Mouse (Mus musculus) limb, embryonic 11.5 days (tissue): ENCODE data around the gene Dcakd. TPM values are rescaled to one million over a fixed set of nuclear protein-coding genes. Genes with fewer than 3 reads are reported as not detected.
A peak's percentile ranks its signal among the peaks of the same experiment; 100 is the strongest.

Experiments used
- ATAC-seq: fragments of 200-750 bp; cut with Nextera tagmentation; 2 replicates; pipeline ENCODE4 v1.8.0; 2017; ENCODE audit warnings: low read depth; ENCODE audit not compliant: insufficient number of reproducible peaks, low FRiP score, low TSS enrichment
- DNase-seq: peaks from one replicate; pipeline ENCODE4 v3.0.0-alpha.2; 2015; ENCODE audit warnings: low spot score
- H3K27ac ChIP-seq: fragments of 300-500 bp; sonication (generic); replicated peaks from 2 replicates; pipeline ENCODE4 v1.5.1; 2014; ENCODE audit warnings: low read depth, mild to moderate bottlenecking, low read length
- H3K27me3 ChIP-seq: fragments of 300-500 bp; sonication (generic); 2 replicates; pipeline ENCODE4 v1.6.1; 2014; ENCODE audit warnings: mild to moderate bottlenecking, low read length, mixed read lengths; ENCODE audit not compliant: control insufficient read depth, insufficient read depth
- H3K36me3 ChIP-seq: fragments of 300-500 bp; sonication (generic); 2 replicates; pipeline ENCODE4 v1.6.1; 2014; ENCODE audit warnings: mild to moderate bottlenecking, low read length, moderate library complexity, mixed read lengths; ENCODE audit not compliant: control insufficient read depth, insufficient read depth
- H3K4me1 ChIP-seq: fragments of 300-500 bp; sonication (generic); 2 replicates; pipeline ENCODE4 v1.6.1; 2014; ENCODE audit warnings: low read length, mixed read lengths; ENCODE audit not compliant: control insufficient read depth, insufficient read depth
- H3K4me2 ChIP-seq: fragments of 300-500 bp; sonication (generic); 2 replicates; pipeline ENCODE4 v1.6.1; 2014; ENCODE audit warnings: low read depth, mild to moderate bottlenecking, moderate library complexity; ENCODE audit not compliant: severe bottlenecking
- H3K4me3 ChIP-seq: fragments of 300-500 bp; sonication (generic); 2 replicates; pipeline ENCODE4 v1.5.1; 2014; ENCODE audit warnings: low read depth, low read length
- H3K9ac ChIP-seq: fragments of 300-500 bp; sonication (generic); 2 replicates; pipeline ENCODE4 v1.6.1; 2014; ENCODE audit warnings: mild to moderate bottlenecking, low read length
- H3K9me3 ChIP-seq: fragments of 300-500 bp; sonication (generic); 2 replicates; pipeline ENCODE4 v1.6.1; 2016; ENCODE audit warnings: low read length; ENCODE audit not compliant: control insufficient read depth
- WGBS: fragments of 180-500 bp; shearing (Covaris S2); extraction: QIAGEN DNeasy Blood & Tissue Kit; methylation state at CpG from one replicate; pipeline ENCODE4 v1.1.7; 2014; 5-methylcytosine and 5-hydroxymethylcytosine counted together
- polyA plus RNA-seq: library from polyadenylated mRNA; unstranded; fragments of >200 nt; fragmentation: Nextera tagmentation; extraction: Ambion mirVana; gene quantifications from 2 replicates; pipeline ENCODE4 v1.2.1, GENCODE M21; 2014

Gene Dcakd
- polyA plus RNA-seq, 1 experiment from 2014 or later = 349 TPM

GRCm38 (mm10) chr11:102999317-102999970, 28.7 kb downstream of the Dcakd start:
- DNase-seq (no peak), ATAC-seq (no peak)
- WGBS = 89% methylated on average over 14 of the region's 14 CpGs
- Histone ChIP-seq H3K36me3 (peaks cover 37% of the 10 kb centered on the region), H3K27ac (no peak overlapping the region), H3K9ac (no peak overlapping the region), H3K27me3 (no peaks in the 10 kb centered on the region), H3K4me2 (no peak overlapping the region), H3K9me3 (no peaks in the 10 kb centered on the region), H3K4me1 (0 out of 2 replicates have a peak, but pooled peaks cover 3% of the 10 kb centered on the region), H3K4me3 (no peak overlapping the region)

- H3K36me3 ChIP-seq = peaks cover 37% of the 10 kb centered on the region
- ATAC-seq = no peak
- no peaks in the 10 kb centered on the region for H3K9me3 ChIP-seq
- H3K4me2 ChIP-seq = no peak overlapping the region
- no peak for DNase-seq
- H3K27me3 ChIP-seq = no peaks in the 10 kb centered on the region
- H3K27ac ChIP-seq = no peak overlapping the region
- WGBS = 83% methylated on average over 14 of the region's 14 CpGs
- no peak overlapping the region for H3K4me3 ChIP-seq
- H3K4me1 ChIP-seq = 0 out of 2 replicates have a peak, but pooled peaks cover 3% of the 10 kb centered on the region
- H3K9ac ChIP-seq = no peak overlapping the region
Measured at GRCm38 (mm10) chr11:102998577-102999316, 29.4 kb downstream of the Dcakd start.

- peaks cover 35% of the 10 kb centered on the region for H3K36me3 ChIP-seq
- ATAC-seq = no peak
- WGBS = 85% methylated on average over 7 of the region's 7 CpGs
Measured at GRCm38 (mm10) chr11:102998254-102998576, 29.9 kb downstream of the Dcakd start.

GRCm38 (mm10) chr11:102996991-102997770, 31.0 kb downstream of the Dcakd start:
- Histone ChIP-seq H3K27ac (no peak overlapping the region), H3K9me3 (no peaks in the 10 kb centered on the region), H3K27me3 (peaks cover 2% of the 10 kb centered on the region; the same call in 1 of the 2 replicates), H3K9ac (no peak overlapping the region), H3K36me3 (peaks cover 34% of the 10 kb centered on the region), H3K4me1 (peaks cover 3% of the 10 kb centered on the region; the same call in 1 of the 2 replicates), H3K4me2 (no peak overlapping the region), H3K4me3 (no peak overlapping the region)
- WGBS = 94% methylated on average over 12 of the region's 12 CpGs
- ATAC-seq (no peak), DNase-seq (no peak)

More at GRCm38 (mm10) chr11:102998254-102998576, 29.9 kb downstream of the Dcakd start:
- H3K9ac ChIP-seq = no peak overlapping the region
- H3K4me3 ChIP-seq = no peak overlapping the region
- no peak for DNase-seq
- H3K4me1 ChIP-seq = 0 out of 2 replicates have a peak, but pooled peaks cover 3% of the 10 kb centered on the region
- no peak overlapping the region for H3K27ac ChIP-seq
- H3K9me3 ChIP-seq = no peaks in the 10 kb centered on the region
- H3K4me2 ChIP-seq = no peak overlapping the region
- no peaks in the 10 kb centered on the region for H3K27me3 ChIP-seq

GRCm38 (mm10) chr11:102996385-102996784, 31.7 kb downstream of the Dcakd start:
- no peak overlapping the region for H3K9ac ChIP-seq

GRCm38 (mm10) chr11:102994952-102995351, 33.2 kb downstream of the Dcakd start:
- H3K27me3 ChIP-seq = peaks cover 18% of the 10 kb centered on the region
- H3K4me3 ChIP-seq = no peak overlapping the region
- H3K9me3 ChIP-seq = no peaks in the 10 kb centered on the region
- H3K36me3 ChIP-seq = peaks cover 31% of the 10 kb centered on the region
- DNase-seq = no peak
- no peak for ATAC-seq
- H3K9ac ChIP-seq = no peak overlapping the region
- no peak overlapping the region for H3K27ac ChIP-seq
- no peak overlapping the region for H3K4me2 ChIP-seq
- 94% methylated on average over 18 of the region's 18 CpGs for WGBS
- H3K4me1 ChIP-seq = peaks cover 13% of the 10 kb centered on the region

More at GRCm38 (mm10) chr11:102996385-102996784, 31.7 kb downstream of the Dcakd start:
- H3K4me3 ChIP-seq = no peak overlapping the region
- no peak overlapping the region for H3K27ac ChIP-seq
- DNase-seq = no peak
- ATAC-seq = no peak
- peaks cover 10% of the 10 kb centered on the region for H3K27me3 ChIP-seq
- 89% methylated on average over 7 of the region's 7 CpGs for WGBS
- H3K9me3 ChIP-seq = no peaks in the 10 kb centered on the region
- H3K4me1 ChIP-seq = peaks cover 10% of the 10 kb centered on the region
- H3K36me3 ChIP-seq = peaks cover 34% of the 10 kb centered on the region
- no peak overlapping the region for H3K4me2 ChIP-seq

- peaks cover 29% of the 10 kb centered on the region for H3K27me3 ChIP-seq
- H3K4me3 ChIP-seq = no peak overlapping the region
- WGBS = 55% methylated on average over 17 of the region's 17 CpGs
- DNase-seq (peak; percentile 32), ATAC-seq (no peak; the same call in 1 of the 2 replicates)
- peaks cover 25% of the 10 kb centered on the region for H3K36me3 ChIP-seq
- H3K27ac ChIP-seq = no peak overlapping the region
- H3K4me2 ChIP-seq = no peak overlapping the region
- peaks cover 13% of the 10 kb centered on the region for H3K4me1 ChIP-seq
- no peaks in the 10 kb centered on the region for H3K9me3 ChIP-seq
- no peak overlapping the region for H3K9ac ChIP-seq
Measured at GRCm38 (mm10) chr11:102993420-102994029, 34.6 kb downstream of the Dcakd start.

GRCm38 (mm10) chr11:102992940-102993339, 35.2 kb downstream of the Dcakd start:
- 8% methylated on average over 5 of the region's 5 CpGs for WGBS
- H3K4me3 ChIP-seq = no peak overlapping the region
- no peak overlapping the region for H3K27ac ChIP-seq
- H3K27me3 ChIP-seq = peaks cover 33% of the 10 kb centered on the region
- H3K9me3 ChIP-seq = no peaks in the 10 kb centered on the region
- H3K4me2 ChIP-seq = no peak overlapping the region
- no peak for ATAC-seq
- peaks cover 22% of the 10 kb centered on the region for H3K36me3 ChIP-seq
- peaks cover 13% of the 10 kb centered on the region for H3K4me1 ChIP-seq
- no peak overlapping the region for H3K9ac ChIP-seq
- DNase-seq = peak; percentile 87
